Mouse (Mus musculus): ENCODE measurements around the gene Ankrd55. TPM values are rescaled to one million over a fixed set of nuclear protein-coding genes. Genes with fewer than 3 reads are reported as not detected.

Gene Ankrd55
- total and polyA plus RNA-seq, 3 experiments, result not detected

DNA sequence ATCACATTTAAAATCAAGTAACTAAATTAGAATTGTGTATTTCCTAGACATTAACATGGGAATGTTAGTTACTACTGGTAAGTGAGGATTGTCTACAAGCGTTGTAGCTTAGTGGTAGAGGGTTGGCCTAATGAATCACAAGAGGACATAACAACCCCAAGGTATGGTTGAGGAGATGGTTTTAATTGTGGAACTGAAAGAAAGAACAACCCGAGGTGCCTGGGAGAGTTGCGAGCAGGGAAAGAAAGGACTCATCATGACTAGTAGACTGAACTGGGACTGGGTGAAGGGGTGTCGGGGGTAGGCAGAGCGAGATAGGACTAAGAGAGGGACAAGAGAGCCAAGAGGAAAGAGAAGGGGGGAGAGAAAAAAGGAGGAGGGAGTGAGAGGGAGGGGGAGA, 99.0 kb downstream of the Ankrd55 start:
- Histone ChIP-seq H3K4me3 (ENCODE audit: control insufficient read depth in 1 of 2, insufficient read depth in 1 of 2, low read depth in 2 of 2, low read length in 2 of 2) (no peak overlapping the region), H3K9me3 (replicated peaks; ENCODE audit: insufficient read depth, low read length) (no peaks in the 10 kb centered on the region), H3K79me2 (ENCODE audit: control insufficient read depth, insufficient read depth, low read length, poor library complexity) (no peaks in the 10 kb centered on the region), H3K27ac (ENCODE audit: control insufficient read depth, low read depth, low read length) (no peak overlapping the region), H3K27me3 (ENCODE audit: control insufficient read depth in 1 of 2, insufficient read depth in 2 of 2, low read length in 2 of 2) (peaks cover 7 to 10% of the 10 kb centered on the region in 2 experiments), H3K4me1 (ENCODE audit: control insufficient read depth in 1 of 2, insufficient read depth in 2 of 2, low read length in 2 of 2) (no peaks in the 10 kb centered on the region), H3K9ac (ENCODE audit: control insufficient read depth, low read depth, low read length, poor library complexity, severe bottlenecking) (no peak overlapping the region), H3K36me3 (ENCODE audit: control insufficient read depth in 1 of 2, insufficient read depth in 2 of 2, low read length in 2 of 2) (no peaks in the 10 kb centered on the region)
- no peak for DNase-seq (ENCODE audit: low read depth, low spot score)
- TF ChIP-seq GATA1 (IDR thresholded peaks at IDR 0.05; ENCODE audit: low read depth, low read length) (no peak), HCFC1 (IDR thresholded peaks at IDR 0.05; ENCODE audit: low read depth, low read length) (no peak), ZNF384 (IDR thresholded peaks at IDR 0.05; ENCODE audit: low read depth, low read length) (no peak), ZC3H11A (IDR thresholded peaks at IDR 0.05; ENCODE audit: low read depth, low read length) (no peak), ETS1 (IDR thresholded peaks at IDR 0.05; ENCODE audit: low read depth, low read length) (no peak), POLR2AphosphoS5 (IDR thresholded peaks at IDR 0.05; ENCODE audit: borderline replicate concordance, low read depth, low read length) (no peak), MAFK (IDR thresholded peaks at IDR 0.05; ENCODE audit: borderline replicate concordance, low read depth, low read length) (no peak), JUND (IDR thresholded peaks at IDR 0.05; ENCODE audit: low read depth, low read length) (no peak), EP300 (IDR thresholded peaks at IDR 0.05; ENCODE audit: low read depth in 1 of 2, low read length in 2 of 2) (no peak), TAL1 (IDR thresholded peaks at IDR 0.05; ENCODE audit: low read length) (no peak), MAZ (IDR thresholded peaks at IDR 0.05; ENCODE audit: low read depth, low read length) (no peak), TCF12 (IDR thresholded peaks at IDR 0.05; ENCODE audit: low read depth, low read length) (no peak), USF2 (IDR thresholded peaks at IDR 0.05; ENCODE audit: borderline replicate concordance in 1 of 2, insufficient read depth in 1 of 2, low read depth in 1 of 2, low read length in 2 of 2) (no peak), CHD2 (IDR thresholded peaks at IDR 0.05; ENCODE audit: low read length) (no peak)

DNA sequence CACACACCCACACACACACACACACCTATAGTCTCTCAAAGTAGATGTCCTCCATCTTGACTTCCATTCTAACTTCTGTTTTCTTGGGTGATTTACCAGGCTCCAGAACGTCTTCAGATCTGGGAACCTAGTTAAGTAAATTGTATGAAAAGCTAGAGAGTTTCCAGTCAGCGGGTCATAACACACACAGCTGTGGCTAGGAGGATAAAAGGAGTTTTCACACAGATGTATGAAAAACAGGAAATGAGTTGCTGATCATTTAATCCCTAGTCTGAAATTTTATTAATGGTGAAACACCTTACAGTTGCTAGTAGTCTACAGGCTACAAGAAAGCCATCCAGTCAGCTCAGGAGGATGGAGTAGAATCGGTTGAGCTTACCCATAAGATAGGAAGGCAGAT, 99.9 kb downstream of the Ankrd55 start:
- Histone ChIP-seq H3K79me2 (ENCODE audit: control insufficient read depth, insufficient read depth, low read length, poor library complexity) (no peaks in the 10 kb centered on the region), H3K9ac (ENCODE audit: control insufficient read depth, low read depth, low read length, poor library complexity, severe bottlenecking) (no peak overlapping the region), H3K4me1 (ENCODE audit: control insufficient read depth in 1 of 2, insufficient read depth in 2 of 2, low read length in 2 of 2) (no peaks in the 10 kb centered on the region), H3K9me3 (replicated peaks; ENCODE audit: insufficient read depth, low read length) (no peaks in the 10 kb centered on the region), H3K27ac (ENCODE audit: control insufficient read depth, low read depth, low read length) (no peak overlapping the region), H3K4me3 (ENCODE audit: control insufficient read depth in 1 of 2, insufficient read depth in 1 of 2, low read depth in 2 of 2, low read length in 2 of 2) (no peak overlapping the region), H3K27me3 (ENCODE audit: control insufficient read depth in 1 of 2, insufficient read depth in 2 of 2, low read length in 2 of 2) (peaks cover 9 to 10% of the 10 kb centered on the region in 2 experiments), H3K36me3 (ENCODE audit: control insufficient read depth in 1 of 2, insufficient read depth in 2 of 2, low read length in 2 of 2) (no peaks in the 10 kb centered on the region)
- TF ChIP-seq ETS1 (IDR thresholded peaks at IDR 0.05; ENCODE audit: low read depth, low read length) (no peak), JUND (IDR thresholded peaks at IDR 0.05; ENCODE audit: low read depth, low read length) (no peak), BHLHE40 (IDR thresholded peaks at IDR 0.05; ENCODE audit: borderline replicate concordance, low read depth, low read length) (no peak), NELFE (IDR thresholded peaks at IDR 0.05; ENCODE audit: low read depth, low read length) (no peak), SIN3A (IDR thresholded peaks at IDR 0.05; ENCODE audit: low read length) (no peak)
- no peak for DNase-seq (ENCODE audit: low read depth, low spot score)
